Comparison of ENCODE assay signal across 9 mouse cellular contexts in genomic region chr13:54884709-54885460, GRCm38 (mm10).
DNase-seq lines count a peak whose midpoint lies in the region; ATAC-seq lines count a peak whose summit lies in the region.
"Had no signal": no experiment of that assay in that cellular context is flagged by ENCODE, and none has a peak within 500 bp of the region (broad histone marks: within the 10 kb centered on the region; RNA-seq: fewer than 3 reads in every experiment).

No protein-coding gene starts in this region.

- no peak overlapping the region for H3K9ac ChIP-seq in hindbrain, embryonic 15.5 days

- H3K9me3 ChIP-seq in hindbrain, embryonic 15.5 days: no peaks in the 10 kb centered on the region

- DNase-seq in embryo, embryonic 11 days: peak; percentile 29
- DNase-seq in embryo, embryonic 10.5 days (ENCODE audit: low spot score): no peak
- DNase-seq in right cerebral cortex, postnatal 10 days (ENCODE audit: low spot score in 2 of 2): peak; percentile 59 to 69
- no peak for DNase-seq in right cerebral cortex, postnatal 36 days (ENCODE audit: low spot score in 2 of 2)
- peak; percentile 43 for DNase-seq in right cerebral cortex, postnatal 14 days
- DNase-seq in kidney, adult 8-10 months: no peak

- H3K27ac ChIP-seq in hindbrain, embryonic 15.5 days (replicated peaks): peak overlapping the region; percentile 66

- no peak overlapping the region for H3K4me3 ChIP-seq in hindbrain, embryonic 15.5 days

- WGBS in hindbrain, embryonic 15.5 days: 29% methylated on average over 14 of the region's 14 CpGs

- no peak for ATAC-seq in hindbrain, embryonic 15.5 days (ENCODE audit: low FRiP score, low read depth)
- ATAC-seq in megakaryocyte, adult 5-6 weeks (ENCODE audit: poor library complexity, severe bottlenecking): no peak

- H3K36me3 ChIP-seq in hindbrain, embryonic 15.5 days: no peaks in the 10 kb centered on the region

- H3K4me2 ChIP-seq in hindbrain, embryonic 15.5 days: no peak overlapping the region
- H3K4me2 ChIP-seq: heart, embryonic 11.5 days had no signal

- H3K4me1 ChIP-seq in hindbrain, embryonic 15.5 days (replicated peaks): peaks cover 51% of the 10 kb centered on the region

- no peaks in the 10 kb centered on the region for H3K27me3 ChIP-seq in hindbrain, embryonic 15.5 days

Comparison
In these comparisons a context has a peak if more than half of its experiments do, and no peak if none do; other contexts are left out.
1. DNase-seq: peak in embryo, embryonic 11 days (single experiment), right cerebral cortex, postnatal 10 days (2 of 2) and right cerebral cortex, postnatal 14 days (single experiment); none in embryo, embryonic 10.5 days (single experiment), right cerebral cortex, postnatal 36 days (0 of 2) and kidney, adult 8-10 months (0 of 2).